Mouse (Mus musculus): Measurements from ENCODE around the gene Atrnl1. TPM values are rescaled to one million over a fixed set of nuclear protein-coding genes. Genes with fewer than 3 reads are reported as not detected.
A peak's percentile ranks its signal among the peaks of the same experiment; 100 is the strongest.

Atrnl1 gene
- polyA plus RNA-seq, 1 experiment from 2014 or later = 6.9 TPM

DNA sequence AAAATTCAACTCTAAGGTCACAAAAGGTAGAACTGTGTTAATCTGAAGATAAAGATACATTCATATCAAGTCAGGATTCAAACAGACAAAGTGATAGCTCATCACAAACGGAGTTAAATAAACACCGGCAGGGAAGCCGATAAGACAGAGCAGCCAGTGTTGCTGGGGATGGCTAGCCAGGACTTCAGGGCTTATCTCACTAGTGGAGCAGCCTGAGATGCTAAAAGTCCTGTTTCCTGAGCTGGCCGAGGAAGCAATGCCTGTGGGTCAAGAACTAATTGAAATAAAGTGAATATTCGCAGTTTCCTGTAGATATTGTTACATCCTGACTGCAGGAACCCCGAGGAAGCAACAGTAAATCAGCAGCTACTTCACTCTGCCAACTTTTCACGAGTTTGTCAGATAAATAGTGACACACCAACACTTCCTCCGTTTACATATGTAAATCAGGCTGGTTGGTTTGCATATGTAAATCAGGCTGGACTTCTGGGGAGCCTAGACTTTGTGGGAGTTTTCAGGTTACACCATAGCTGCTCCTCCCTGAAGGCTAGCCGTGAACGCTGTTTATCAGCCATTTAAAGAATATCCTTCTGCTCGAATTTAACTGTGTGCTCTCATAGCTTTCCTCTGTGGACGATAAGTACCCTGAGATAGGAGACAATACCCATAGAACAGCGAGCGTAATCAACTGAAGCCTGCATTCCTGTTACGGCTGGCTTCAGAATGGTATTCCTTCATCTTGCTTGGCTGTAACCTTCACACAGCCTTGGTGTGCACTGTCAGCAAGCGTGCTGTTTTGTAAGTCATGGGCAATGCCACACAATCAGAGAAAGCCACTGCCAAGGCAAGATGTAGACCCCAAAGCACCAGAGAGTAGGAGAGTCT lies 453.5 kb downstream of the Atrnl1 start:
- Histone ChIP-seq H3K9ac (ENCODE audit: low read length) (no peak overlapping the region), H3K27ac (ENCODE audit: low read depth, low read length) (peak overlapping the region; percentile 6; the same call in 1 of the 2 replicates), H3K4me3 (ENCODE audit: low read depth, low read length) (no peak overlapping the region), H3K4me1 (ENCODE audit: control insufficient read depth, insufficient read depth, low read length) (peaks cover 29% of the 10 kb centered on the region), H3K27me3 (replicated peaks; ENCODE audit: control insufficient read depth, insufficient read depth, low read length) (no peaks in the 10 kb centered on the region), H3K4me2 (ENCODE audit: low read length) (0 out of 2 replicates have a peak overlapping the region, but pooled peaks have one; percentile 3), H3K9me3 (replicated peaks; ENCODE audit: control insufficient read depth, low read length) (no peaks in the 10 kb centered on the region), H3K36me3 (ENCODE audit: control insufficient read depth, insufficient read depth, low read length) (no peaks in the 10 kb centered on the region)
- WGBS = 35% methylated on average over 16 of the region's 16 CpGs
- ATAC-seq = no peak
- DNase-seq (ENCODE audit: low spot score) = peak; percentile 54

DNA sequence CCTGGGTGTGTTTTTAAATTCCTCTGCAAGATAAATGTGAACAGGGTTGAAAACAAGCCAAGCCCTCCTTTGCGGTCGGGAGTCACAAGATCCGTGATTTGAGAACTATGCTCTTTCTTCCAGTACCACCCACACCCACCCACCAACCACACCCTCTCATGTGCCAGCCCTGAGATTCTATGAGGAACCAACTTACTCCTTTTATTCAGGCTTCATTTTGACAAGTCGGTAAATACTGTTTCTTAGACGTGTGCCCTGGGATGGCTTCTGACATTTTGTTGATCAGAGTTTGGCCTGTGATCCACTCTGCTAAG lies 454.1 kb downstream of the Atrnl1 start:
- Histone ChIP-seq H3K27me3 (replicated peaks; ENCODE audit: control insufficient read depth, insufficient read depth, low read length) (no peaks in the 10 kb centered on the region), H3K9ac (ENCODE audit: low read length) (no peak overlapping the region), H3K9me3 (replicated peaks; ENCODE audit: control insufficient read depth, low read length) (no peaks in the 10 kb centered on the region), H3K4me2 (ENCODE audit: low read length) (no peak overlapping the region), H3K36me3 (ENCODE audit: control insufficient read depth, insufficient read depth, low read length) (no peaks in the 10 kb centered on the region), H3K4me3 (ENCODE audit: low read depth, low read length) (no peak overlapping the region), H3K4me1 (ENCODE audit: control insufficient read depth, insufficient read depth, low read length) (peaks cover 24% of the 10 kb centered on the region), H3K27ac (ENCODE audit: low read depth, low read length) (no peak overlapping the region)
- no peak for ATAC-seq
- WGBS = 68% methylated on average over 5 of the region's 5 CpGs
- DNase-seq (ENCODE audit: low spot score) = no peak

DNA sequence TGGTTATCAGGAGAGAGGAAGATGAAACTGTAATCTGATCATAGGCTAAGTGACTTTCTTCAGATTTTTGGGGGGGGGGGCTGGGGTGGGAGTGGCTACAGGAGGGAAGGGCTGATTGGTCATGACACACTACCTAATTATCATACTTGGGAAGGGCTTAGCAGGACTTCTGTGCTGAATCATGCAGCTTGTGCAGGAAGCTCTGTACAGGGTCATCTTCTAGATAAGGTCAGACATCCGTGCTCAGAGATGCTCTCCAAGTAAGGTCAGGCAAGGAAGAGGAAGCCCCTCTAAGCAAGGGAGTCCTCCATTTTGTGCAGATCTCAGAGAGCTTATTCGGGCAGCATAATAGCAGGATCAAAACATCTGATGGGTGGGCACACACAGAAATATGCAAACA lies 454.7 kb downstream of the Atrnl1 start:
- DNase-seq (ENCODE audit: low spot score) (no peak), ATAC-seq (no peak)
- Histone ChIP-seq H3K4me1 (ENCODE audit: control insufficient read depth, insufficient read depth, low read length) (peaks cover 19% of the 10 kb centered on the region), H3K36me3 (ENCODE audit: control insufficient read depth, insufficient read depth, low read length) (no peaks in the 10 kb centered on the region), H3K9ac (ENCODE audit: low read length) (no peak overlapping the region), H3K4me2 (ENCODE audit: low read length) (no peak overlapping the region), H3K9me3 (replicated peaks; ENCODE audit: control insufficient read depth, low read length) (no peaks in the 10 kb centered on the region), H3K4me3 (ENCODE audit: low read depth, low read length) (no peak overlapping the region), H3K27me3 (replicated peaks; ENCODE audit: control insufficient read depth, insufficient read depth, low read length) (no peaks in the 10 kb centered on the region), H3K27ac (ENCODE audit: low read depth, low read length) (no peak overlapping the region)
- WGBS = 94% methylated on average over 2 of the region's 2 CpGs

DNA sequence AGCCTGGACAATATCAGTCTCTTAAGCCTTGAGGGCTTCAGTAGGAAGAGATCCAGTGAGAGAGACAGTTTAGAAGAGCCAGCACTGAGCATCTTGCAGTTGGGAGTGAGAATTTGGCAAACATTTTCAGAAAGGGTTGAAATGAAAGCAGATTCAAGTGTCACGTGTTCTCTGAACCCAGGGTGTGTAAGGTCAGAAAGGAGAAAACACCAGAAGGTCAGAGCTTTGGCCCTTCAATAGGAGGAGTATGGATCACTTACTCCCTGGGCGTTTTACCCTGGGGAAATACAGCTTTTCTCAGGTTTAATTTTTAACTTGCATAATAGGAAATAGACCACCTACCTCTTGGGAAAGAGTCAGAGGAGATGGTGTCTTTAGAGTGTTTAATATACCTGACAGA lies 457.3 kb downstream of the Atrnl1 start:
- Histone ChIP-seq H3K4me2 (ENCODE audit: low read length) (no peak overlapping the region), H3K36me3 (ENCODE audit: control insufficient read depth, insufficient read depth, low read length) (no peaks in the 10 kb centered on the region), H3K27ac (ENCODE audit: low read depth, low read length) (no peak overlapping the region), H3K9ac (ENCODE audit: low read length) (no peak overlapping the region), H3K4me3 (ENCODE audit: low read depth, low read length) (no peak overlapping the region), H3K9me3 (replicated peaks; ENCODE audit: control insufficient read depth, low read length) (no peaks in the 10 kb centered on the region), H3K4me1 (ENCODE audit: control insufficient read depth, insufficient read depth, low read length) (peaks cover 10% of the 10 kb centered on the region; the same call in 1 of the 2 replicates), H3K27me3 (replicated peaks; ENCODE audit: control insufficient read depth, insufficient read depth, low read length) (no peaks in the 10 kb centered on the region)
- DNase-seq (ENCODE audit: low spot score) = no peak
- ATAC-seq = no peak
- WGBS = 84% methylated on average over 2 of the region's 2 CpGs

DNA sequence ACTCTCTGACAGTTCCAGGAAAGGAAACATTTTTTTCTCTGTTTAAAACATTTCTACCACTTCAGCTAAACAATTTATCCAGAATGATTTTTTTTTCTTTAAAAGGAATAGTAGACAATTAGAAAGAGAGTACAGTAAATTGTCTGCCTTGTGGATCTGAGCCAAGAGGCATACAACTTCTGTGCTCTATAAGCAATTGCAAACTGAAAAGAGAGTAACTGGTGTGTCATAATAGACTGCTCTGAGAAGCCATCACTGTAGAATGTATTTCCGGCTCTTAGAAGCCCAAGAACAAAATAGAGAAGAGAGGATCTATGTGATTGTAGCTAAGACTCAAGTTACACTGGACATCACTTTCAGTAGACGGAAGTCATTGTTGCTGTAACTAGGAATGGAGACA lies 458.1 kb downstream of the Atrnl1 start:
- Histone ChIP-seq H3K9ac (ENCODE audit: low read length) (no peak overlapping the region), H3K36me3 (ENCODE audit: control insufficient read depth, insufficient read depth, low read length) (no peaks in the 10 kb centered on the region), H3K27me3 (replicated peaks; ENCODE audit: control insufficient read depth, insufficient read depth, low read length) (no peaks in the 10 kb centered on the region), H3K9me3 (replicated peaks; ENCODE audit: control insufficient read depth, low read length) (no peaks in the 10 kb centered on the region), H3K27ac (ENCODE audit: low read depth, low read length) (no peak overlapping the region), H3K4me1 (ENCODE audit: control insufficient read depth, insufficient read depth, low read length) (peaks cover 6% of the 10 kb centered on the region; the same call in 1 of the 2 replicates), H3K4me2 (ENCODE audit: low read length) (no peak overlapping the region), H3K4me3 (ENCODE audit: low read depth, low read length) (no peak overlapping the region)
- WGBS = 70% methylated on average over 2 of the region's 2 CpGs
- ATAC-seq = no peak
- no peak for DNase-seq (ENCODE audit: low spot score)

DNA sequence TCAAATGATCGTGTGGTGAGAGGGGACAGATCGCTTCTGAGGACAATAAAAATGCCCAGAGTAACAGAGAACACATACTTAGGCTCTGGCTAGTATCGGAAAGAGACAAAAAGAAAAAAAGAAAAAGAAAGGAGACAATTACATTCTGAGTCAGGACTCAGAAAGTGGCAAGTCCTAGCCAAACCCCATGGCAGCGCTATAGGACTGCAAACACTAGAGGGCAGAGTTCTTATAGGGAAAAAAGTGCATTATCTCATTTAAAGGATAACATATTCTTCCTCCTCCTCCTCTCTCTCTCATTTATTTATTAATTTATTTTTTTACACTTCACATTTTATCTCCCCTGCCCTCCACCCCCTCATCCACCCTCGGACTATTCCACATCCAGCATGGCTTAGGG lies 461.6 kb downstream of the Atrnl1 start:
- ATAC-seq = no peak

DNA sequence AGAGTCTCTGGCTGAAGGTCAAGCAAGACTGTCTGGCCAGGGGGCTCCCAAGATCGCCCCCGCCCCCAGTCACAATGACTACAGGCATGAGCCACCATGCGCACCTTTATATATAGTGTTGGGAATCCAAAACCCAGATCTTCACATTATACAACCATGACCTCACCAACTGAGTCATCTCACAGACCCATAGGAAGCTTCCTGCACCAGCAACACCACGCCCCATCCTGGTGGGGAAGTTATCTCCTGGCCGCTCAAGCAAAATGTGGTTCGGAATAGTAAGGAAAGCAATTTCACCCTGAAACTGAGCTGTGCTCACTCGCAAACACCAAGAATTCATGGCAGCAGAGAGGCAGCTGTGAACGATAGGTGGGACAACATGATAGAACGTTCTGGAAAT lies 462.0 kb downstream of the Atrnl1 start:
- Histone ChIP-seq H3K27me3 (replicated peaks; ENCODE audit: control insufficient read depth, insufficient read depth, low read length) (no peaks in the 10 kb centered on the region), H3K36me3 (ENCODE audit: control insufficient read depth, insufficient read depth, low read length) (no peaks in the 10 kb centered on the region), H3K27ac (ENCODE audit: low read depth, low read length) (no peak overlapping the region), H3K4me3 (ENCODE audit: low read depth, low read length) (no peak overlapping the region), H3K4me1 (ENCODE audit: control insufficient read depth, insufficient read depth, low read length) (peaks cover 10% of the 10 kb centered on the region; the same call in 1 of the 2 replicates), H3K4me2 (ENCODE audit: low read length) (no peak overlapping the region), H3K9me3 (replicated peaks; ENCODE audit: control insufficient read depth, low read length) (no peaks in the 10 kb centered on the region), H3K9ac (ENCODE audit: low read length) (no peak overlapping the region)
- DNase-seq (ENCODE audit: low spot score) (no peak), ATAC-seq (no peak)
- WGBS = 94% methylated on average over 9 of the region's 9 CpGs

More for the DNA sequence above, 461.6 kb downstream of the Atrnl1 start:
- H3K9me3 ChIP-seq (replicated peaks; ENCODE audit: control insufficient read depth, low read length) = no peaks in the 10 kb centered on the region
- H3K27me3 ChIP-seq (replicated peaks; ENCODE audit: control insufficient read depth, insufficient read depth, low read length) = no peaks in the 10 kb centered on the region
- no peak overlapping the region for H3K4me3 ChIP-seq (ENCODE audit: low read depth, low read length)
- DNase-seq (ENCODE audit: low spot score) = no peak
- H3K27ac ChIP-seq (ENCODE audit: low read depth, low read length) = no peak overlapping the region
- H3K9ac ChIP-seq (ENCODE audit: low read length) = no peak overlapping the region
- WGBS = 80% methylated on average over 5 of the region's 5 CpGs
- peaks cover 10% of the 10 kb centered on the region; the same call in 1 of the 2 replicates for H3K4me1 ChIP-seq (ENCODE audit: control insufficient read depth, insufficient read depth, low read length)
- no peak overlapping the region for H3K4me2 ChIP-seq (ENCODE audit: low read length)
- no peaks in the 10 kb centered on the region for H3K36me3 ChIP-seq (ENCODE audit: control insufficient read depth, insufficient read depth, low read length)

DNA sequence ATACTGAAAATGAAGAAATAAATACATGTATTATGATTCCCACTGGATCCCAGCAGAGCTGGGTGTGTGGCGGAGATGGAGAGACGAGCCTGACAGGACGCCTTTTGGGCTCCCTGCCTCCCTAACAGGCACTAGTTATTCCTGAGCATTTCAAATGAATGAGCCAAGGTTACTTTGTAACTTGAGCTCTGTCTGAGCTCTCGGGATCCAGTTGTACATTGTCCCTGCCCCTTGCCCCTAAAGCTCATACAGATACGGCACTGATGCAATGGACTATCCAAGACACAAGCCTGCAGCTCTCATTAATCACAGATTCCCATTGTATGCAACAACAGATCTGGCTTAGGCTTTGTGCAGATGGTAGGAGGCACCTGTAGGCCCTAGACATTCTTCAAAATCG lies 464.4 kb downstream of the Atrnl1 start:
- Histone ChIP-seq H3K36me3 (ENCODE audit: control insufficient read depth, insufficient read depth, low read length) (no peaks in the 10 kb centered on the region), H3K9me3 (replicated peaks; ENCODE audit: control insufficient read depth, low read length) (no peaks in the 10 kb centered on the region), H3K4me3 (ENCODE audit: low read depth, low read length) (no peak overlapping the region), H3K27me3 (replicated peaks; ENCODE audit: control insufficient read depth, insufficient read depth, low read length) (no peaks in the 10 kb centered on the region), H3K9ac (ENCODE audit: low read length) (no peak overlapping the region), H3K4me2 (ENCODE audit: low read length) (no peak overlapping the region), H3K27ac (ENCODE audit: low read depth, low read length) (no peak overlapping the region), H3K4me1 (ENCODE audit: control insufficient read depth, insufficient read depth, low read length) (peaks cover 10% of the 10 kb centered on the region; the same call in 1 of the 2 replicates)
- ATAC-seq (no peak), DNase-seq (ENCODE audit: low spot score) (no peak)
- 54% methylated on average over 6 of the region's 6 CpGs for WGBS

DNA sequence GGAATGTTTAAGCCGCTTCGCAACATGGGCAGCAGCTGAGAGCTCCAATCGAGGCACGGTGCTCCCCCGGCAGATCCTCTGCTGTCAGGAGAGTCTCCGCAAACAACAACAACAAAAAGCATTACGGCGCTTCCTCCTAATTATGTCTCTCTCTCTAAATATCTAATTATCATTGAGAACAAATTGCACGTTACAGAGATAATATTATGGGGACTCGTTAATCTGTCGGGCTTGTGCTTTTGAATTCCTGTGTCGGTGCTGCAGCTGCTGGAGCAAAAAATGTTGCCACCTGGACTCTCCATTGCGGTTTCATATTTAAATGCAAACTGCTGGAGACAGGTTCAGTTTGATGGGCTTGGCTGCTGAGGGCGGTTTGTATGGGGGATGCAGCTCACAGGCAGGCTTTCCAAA lies 466.1 kb downstream of the Atrnl1 start:
- Histone ChIP-seq H3K9ac (ENCODE audit: low read length) (no peak overlapping the region), H3K27me3 (replicated peaks; ENCODE audit: control insufficient read depth, insufficient read depth, low read length) (no peaks in the 10 kb centered on the region), H3K9me3 (replicated peaks; ENCODE audit: control insufficient read depth, low read length) (no peaks in the 10 kb centered on the region), H3K4me1 (ENCODE audit: control insufficient read depth, insufficient read depth, low read length) (peaks cover 10% of the 10 kb centered on the region; the same call in 1 of the 2 replicates), H3K27ac (ENCODE audit: low read depth, low read length) (no peak overlapping the region), H3K4me2 (ENCODE audit: low read length) (peak overlapping the region; percentile 8), H3K36me3 (ENCODE audit: control insufficient read depth, insufficient read depth, low read length) (no peaks in the 10 kb centered on the region), H3K4me3 (ENCODE audit: low read depth, low read length) (no peak overlapping the region)
- WGBS = 17% methylated on average over 14 of the region's 14 CpGs
- DNase-seq (ENCODE audit: low spot score) = peak; percentile 67
- peak; percentile 62 for ATAC-seq

Data from forebrain, embryonic 14.5 days (tissue).